Mouse (Mus musculus): ENCODE measurements around the gene Tsen34. TPM values are rescaled to one million over a fixed set of nuclear protein-coding genes. Genes with fewer than 3 reads are reported as not detected.
"Not testable (repeated sequence)": the region's sequence is repeated elsewhere in the genome, so short reads cannot be mapped to it uniquely, and the experiment has no call there.

The Tsen34 gene
- polyA plus RNA-seq, 1 experiment: 57.6 TPM

DNA sequence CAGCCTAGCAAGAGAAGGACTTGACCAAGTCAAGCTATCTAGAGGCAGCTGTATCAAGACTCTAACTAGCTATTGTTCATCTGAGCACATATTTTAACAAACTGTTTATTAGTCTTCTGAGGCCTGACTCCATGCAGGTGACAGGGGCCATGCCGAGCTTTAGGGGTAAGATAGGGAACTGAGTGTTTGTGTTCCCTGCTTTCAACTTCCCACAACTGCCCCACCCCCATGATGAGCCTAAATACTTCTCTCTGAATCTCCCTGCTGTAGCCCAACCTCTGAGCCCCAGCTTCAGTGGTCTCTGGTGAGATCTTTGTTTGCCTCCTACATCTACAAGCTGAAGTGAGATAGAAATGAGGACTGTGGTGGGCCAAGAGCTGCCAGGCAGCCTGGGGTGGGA lies 22.6 kb downstream of the Tsen34 start:
- TF ChIP-seq POLR2A (IDR thresholded peaks at IDR 0.05; ENCODE audit: control insufficient read depth, extremely low read depth, insufficient read depth, low read length, poor library complexity): no peak
- TF ChIP-seq CTCF (IDR thresholded peaks at IDR 0.05; ENCODE audit: borderline replicate concordance, control insufficient read depth, extremely low read depth, insufficient read depth, low read length, poor library complexity): no peak
- H3K27ac ChIP-seq (ENCODE audit: control insufficient read depth, insufficient read depth, low read length): no peak overlapping the region

DNA sequence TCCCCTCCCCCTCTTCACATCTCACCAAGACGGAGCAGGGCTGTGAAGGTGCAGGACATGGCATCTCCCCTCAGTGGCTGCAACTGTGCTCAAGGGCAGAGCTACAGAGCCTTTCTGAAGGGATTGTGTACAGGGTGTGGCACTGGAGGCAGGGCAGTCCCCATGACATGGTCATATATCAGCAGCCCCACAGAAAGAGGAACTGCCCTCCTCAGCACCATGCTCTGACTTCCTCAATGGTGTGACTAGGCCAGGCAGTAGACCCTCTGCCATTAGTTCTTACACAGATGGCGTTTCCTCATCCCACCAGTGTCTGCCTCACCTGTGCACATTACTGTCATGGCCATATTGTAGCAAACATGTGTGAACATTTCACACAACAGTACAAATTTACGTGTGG lies 27.6 kb downstream of the Tsen34 start, which contains the start of gene Pirb:
Gene Pirb (minus strand): TSS at position 124 of the 400 bp plus-strand sequence.
- not testable (repeated sequence) for H3K36me3 ChIP-seq (ENCODE audit: control insufficient read depth, insufficient read depth, low read length); H3K27me3 ChIP-seq (ENCODE audit: control insufficient read depth, insufficient read depth, low read length); H3K27ac ChIP-seq (ENCODE audit: control insufficient read depth, insufficient read depth, low read length); DNase-seq; H3K4me3 ChIP-seq (ENCODE audit: control insufficient read depth, insufficient read depth, low read length); H3K4me1 ChIP-seq (replicated peaks; ENCODE audit: control insufficient read depth, insufficient read depth, low read length)
- 47% methylated on average over 1 of the region's 3 CpGs for WGBS

More for the DNA sequence above, 22.6 kb downstream of the Tsen34 start:
- Histone ChIP-seq H3K36me3 (ENCODE audit: control insufficient read depth, insufficient read depth, low read length) (no peaks in the 10 kb centered on the region), H3K27me3 (ENCODE audit: control insufficient read depth, insufficient read depth, low read length) (no peaks in the 10 kb centered on the region), H3K4me1 (replicated peaks; ENCODE audit: control insufficient read depth, insufficient read depth, low read length) (no peaks in the 10 kb centered on the region), H3K4me3 (ENCODE audit: control insufficient read depth, insufficient read depth, low read length) (no peak overlapping the region)
- 32% methylated on average over 1 of the region's 1 CpGs for WGBS
- DNase-seq: no peak

DNA sequence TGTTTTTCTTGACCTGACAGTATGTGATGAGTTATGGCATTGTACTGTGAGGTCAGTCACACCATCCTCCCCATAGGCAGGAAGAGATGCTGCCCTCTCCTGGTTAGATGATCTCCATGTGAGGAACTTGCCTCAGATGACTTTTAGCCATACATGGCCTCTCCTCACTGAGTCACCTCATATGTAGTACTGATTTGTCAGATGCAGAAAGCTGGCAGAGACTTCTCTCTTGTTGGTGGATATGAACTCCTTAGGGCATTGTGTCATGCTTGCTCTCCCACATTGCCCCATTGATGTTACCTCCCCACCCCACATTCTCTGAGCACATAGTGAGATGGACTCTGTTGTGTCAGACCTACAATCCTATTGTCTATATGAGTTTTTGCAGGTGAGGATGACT lies 32.8 kb downstream of the Tsen34 start:
- not testable (repeated sequence) for H3K4me3 ChIP-seq (ENCODE audit: control insufficient read depth, insufficient read depth, low read length); H3K4me1 ChIP-seq (replicated peaks; ENCODE audit: control insufficient read depth, insufficient read depth, low read length); H3K27ac ChIP-seq (ENCODE audit: control insufficient read depth, insufficient read depth, low read length); DNase-seq; H3K27me3 ChIP-seq (ENCODE audit: control insufficient read depth, insufficient read depth, low read length); H3K36me3 ChIP-seq (ENCODE audit: control insufficient read depth, insufficient read depth, low read length)

GRCm38 (mm10) chr7:3732675-3733074 lies 40.0 kb downstream of the Tsen34 start:
- H3K27me3 ChIP-seq (ENCODE audit: control insufficient read depth, insufficient read depth, low read length); H3K36me3 ChIP-seq (ENCODE audit: control insufficient read depth, insufficient read depth, low read length); H3K4me3 ChIP-seq (ENCODE audit: control insufficient read depth, insufficient read depth, low read length); H3K4me1 ChIP-seq (replicated peaks; ENCODE audit: control insufficient read depth, insufficient read depth, low read length); DNase-seq; H3K27ac ChIP-seq (ENCODE audit: control insufficient read depth, insufficient read depth, low read length): not testable (repeated sequence)
- no CpG with 5 or more reads among the region's 1 CpGs for WGBS

Other genes starting within 250 kb of the Tsen34 start
- gene Tarm1, start 190.2 kb upstream of the Tsen34 start, polyA plus RNA-seq (2012; rRNA removed): 0.52 and 0.53 TPM in 2 replicates
- 0.13 and 0.60 TPM in 2 replicates for gene Oscar, start 76.7 kb upstream of the Tsen34 start, polyA plus RNA-seq (2012; rRNA removed)
- gene Ndufa3, start 75.5 kb upstream of the Tsen34 start, polyA plus RNA-seq (2012; rRNA removed): 231 and 311 TPM in 2 replicates
- 9.4 and 12.5 TPM in 2 replicates for gene Tfpt, start 62.9 kb upstream of the Tsen34 start, polyA plus RNA-seq (2012; rRNA removed)
- gene Prpf31, start 62.9 kb upstream of the Tsen34 start, polyA plus RNA-seq (2012; rRNA removed): 42.4 and 48.6 TPM in 2 replicates
- 185 and 202 TPM in 2 replicates for gene Cnot3, start 47.6 kb upstream of the Tsen34 start, polyA plus RNA-seq (2012; rRNA removed)
- 4.3 and 4.9 TPM in 2 replicates for gene Leng1, start 27.0 kb upstream of the Tsen34 start, polyA plus RNA-seq (2012; rRNA removed)
- gene Tmc4, start 15.3 kb upstream of the Tsen34 start, polyA plus RNA-seq (2012; rRNA removed): 21.7 and 27.9 TPM in 2 replicates
- gene Mboat7, start 660 bp downstream of the Tsen34 start, polyA plus RNA-seq (2012; rRNA removed): 75.5 and 82.5 TPM in 2 replicates
- gene Rps9, start 11.1 kb downstream of the Tsen34 start, polyA plus RNA-seq (2012; rRNA removed): 2,860 and 2,943 TPM in 2 replicates
- 17.5 and 20.0 TPM in 2 replicates for gene Pirb, start 27.5 kb downstream of the Tsen34 start, polyA plus RNA-seq (2012; rRNA removed)
- gene Gm15448, start 132.8 kb downstream of the Tsen34 start, polyA plus RNA-seq (2012; rRNA removed): 0.41 and 0.59 TPM in 2 replicates
- gene Pira2, start 152.2 kb downstream of the Tsen34 start, polyA plus RNA-seq (2012; rRNA removed): 1.1 and 2.0 TPM in 2 replicates
- 1.5 and 3.3 TPM in 2 replicates for gene Gm14548, start 205.3 kb downstream of the Tsen34 start, polyA plus RNA-seq (2012; rRNA removed)
- 1.2 and 2.2 TPM in 2 replicates for gene Lilra6, start 222.6 kb downstream of the Tsen34 start, polyA plus RNA-seq (2012; rRNA removed)

All from thymus, adult 2 months (tissue).